Mouse (Mus musculus): ENCODE measurements around the gene Olfr137. TPM values are rescaled to one million over a fixed set of nuclear protein-coding genes. Genes with fewer than 3 reads are reported as not detected.

Gene Olfr137
- not detected in 2 replicates for polyA plus RNA-seq (2012; ENCODE audit: low replicate concordance)

DNA sequence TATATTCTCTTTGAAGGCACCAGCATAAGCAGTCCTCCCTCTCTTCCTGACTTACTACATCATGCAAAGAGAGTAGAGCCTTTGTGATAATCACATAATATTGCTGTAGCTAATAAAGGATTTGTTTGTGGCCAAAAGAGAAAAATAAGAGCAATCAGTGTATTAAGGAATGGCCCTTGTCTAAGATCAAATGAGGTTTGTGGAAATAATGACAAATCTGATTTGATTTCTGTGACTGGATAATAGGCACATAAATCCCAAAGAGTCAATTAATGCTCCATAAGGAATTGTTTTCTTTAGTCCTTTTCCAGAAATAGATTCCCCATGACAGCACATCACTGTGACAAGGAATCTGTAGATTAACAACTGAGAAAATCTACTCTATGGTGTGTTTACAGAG, at the start of gene Olfr137:
Gene Olfr137, minus strand, starts transcription at position 101 of the 400 bp plus-strand sequence.

DNA sequence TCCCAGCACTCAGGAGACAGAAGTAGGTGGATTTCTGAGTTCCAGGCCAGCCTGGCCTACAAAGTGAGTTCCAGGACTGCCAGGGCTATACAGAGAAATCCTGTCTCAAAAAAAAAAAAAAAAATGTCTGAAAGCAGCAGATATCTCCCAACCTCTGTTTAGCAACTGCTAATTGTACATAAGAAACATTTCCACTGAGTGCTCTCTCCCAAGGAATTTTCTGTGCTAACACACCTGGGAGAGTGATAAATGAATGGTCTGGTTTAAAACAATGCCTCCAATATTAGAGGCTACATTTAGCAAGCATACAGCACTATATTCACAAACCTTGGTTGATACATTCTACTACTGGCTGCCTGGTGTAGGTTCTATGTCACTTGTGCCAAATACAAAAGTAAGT, 22.2 kb upstream of the Olfr137 start, which contains the start of gene Olfr136:
Gene Olfr136, plus strand, starts transcription at position 301 of the 400 bp plus-strand sequence.

DNA sequence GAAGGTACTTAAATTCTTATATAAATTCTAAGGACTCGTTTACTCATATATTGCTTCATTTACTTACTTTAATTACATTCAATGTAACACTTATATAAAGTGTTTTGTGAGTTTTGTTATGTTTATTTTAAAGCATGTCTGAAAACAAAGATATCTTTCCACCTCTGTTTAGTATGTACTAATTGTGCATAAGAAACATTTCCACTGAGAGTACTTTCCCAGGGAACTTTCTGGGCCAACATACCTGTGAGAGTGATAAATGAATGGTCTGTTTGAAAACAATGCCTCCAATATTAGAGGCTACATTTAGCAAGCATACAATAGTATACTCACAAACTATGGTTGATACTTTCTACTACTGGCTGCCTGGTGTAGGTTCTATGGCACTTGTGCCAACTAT, 46.6 kb downstream of the Olfr137 start, which contains the start of gene Olfr138:
Gene Olfr138, plus strand, starts transcription at position 301 of the 400 bp plus-strand sequence.

Other genes starting within 250 kb of the Olfr137 start
- not detected in 2 replicates for gene Olfr129, start 247.5 kb downstream of the Olfr137 start, polyA plus RNA-seq (2012; ENCODE audit: low replicate concordance)
- not detected in 2 replicates for gene Olfr130, start 243.6 kb downstream of the Olfr137 start, polyA plus RNA-seq (2012; ENCODE audit: low replicate concordance)
- gene Olfr131, start 218.9 kb downstream of the Olfr137 start, polyA plus RNA-seq (2012; ENCODE audit: low replicate concordance): not detected in 2 replicates
- gene Olfr132, start 173.0 kb downstream of the Olfr137 start, polyA plus RNA-seq (2012; ENCODE audit: low replicate concordance): not detected in 2 replicates
- gene Olfr133, start 162.3 kb downstream of the Olfr137 start, polyA plus RNA-seq (2012; ENCODE audit: low replicate concordance): not detected in 2 replicates
- not detected in 2 replicates for gene Olfr134, start 136.2 kb downstream of the Olfr137 start, polyA plus RNA-seq (2012; ENCODE audit: low replicate concordance)
- not detected in 2 replicates for gene Olfr135, start 103.2 kb downstream of the Olfr137 start, polyA plus RNA-seq (2012; ENCODE audit: low replicate concordance)
- gene Olfr138, start 46.5 kb downstream of the Olfr137 start, polyA plus RNA-seq (2012; ENCODE audit: low replicate concordance): not detected in 2 replicates
- not detected in 2 replicates for gene Olfr136, start 22.3 kb upstream of the Olfr137 start, polyA plus RNA-seq (2012; ENCODE audit: low replicate concordance)
- not detected in 2 replicates for gene Esp36, start 112.6 kb upstream of the Olfr137 start, polyA plus RNA-seq (2012; ENCODE audit: low replicate concordance)
- gene Esp34, start 246.6 kb upstream of the Olfr137 start, polyA plus RNA-seq (2012; ENCODE audit: low replicate concordance): not detected in 2 replicates